Mouse (Mus musculus) midbrain, embryonic 13.5 days (tissue): ENCODE results near the gene Ubn2. TPM values are rescaled to one million over a fixed set of nuclear protein-coding genes. Genes with fewer than 3 reads are reported as not detected.

Source experiments
- ATAC-seq: fragments of 200-750 bp; cut with Nextera tagmentation; 2 replicates; pipeline ENCODE4 v1.8.0; 2017; ENCODE audit warnings: mild to moderate bottlenecking, moderate TSS enrichment, moderate library complexity
- H3K27ac ChIP-seq: fragments of 300-500 bp; sonication (generic); 2 replicates; pipeline ENCODE4 v1.5.1; 2015; ENCODE audit warnings: inconsistent platforms, mild to moderate bottlenecking, moderate library complexity
- H3K27me3 ChIP-seq: fragments of 300-500 bp; sonication (generic); 2 replicates; pipeline ENCODE4 v1.6.1; 2015; ENCODE audit warnings: mild to moderate bottlenecking, inconsistent platforms
- H3K36me3 ChIP-seq: fragments of 300-500 bp; sonication (generic); 2 replicates; pipeline ENCODE4 v1.6.1; 2015; ENCODE audit warnings: mild to moderate bottlenecking, inconsistent platforms
- H3K4me1 ChIP-seq: fragments of 300-500 bp; sonication (generic); replicated peaks from 2 replicates; pipeline ENCODE4 v1.6.1; 2015; ENCODE audit warnings: inconsistent platforms
- H3K4me2 ChIP-seq: fragments of 300-500 bp; sonication (generic); replicated peaks from 2 replicates; pipeline ENCODE4 v1.6.1; 2015; ENCODE audit warnings: moderate library complexity, mild to moderate bottlenecking, inconsistent platforms
- H3K4me3 ChIP-seq: fragments of 300-500 bp; sonication (generic); replicated peaks from 2 replicates; pipeline ENCODE4 v1.5.1; 2015; ENCODE audit warnings: mild to moderate bottlenecking, inconsistent platforms
- H3K9ac ChIP-seq: fragments of 300-500 bp; sonication (generic); replicated peaks from 2 replicates; pipeline ENCODE4 v1.6.1; 2015; ENCODE audit warnings: mild to moderate bottlenecking, inconsistent platforms
- H3K9me3 ChIP-seq: fragments of 300-500 bp; sonication (generic); 2 replicates; pipeline ENCODE4 v1.6.1; 2016; ENCODE audit warnings: mild to moderate bottlenecking, inconsistent platforms
- WGBS: fragments of 180-500 bp; shearing (Covaris S2); methylation state at CpG from one replicate; pipeline ENCODE4 v1.1.7; 2015; 5-methylcytosine and 5-hydroxymethylcytosine counted together
- polyA plus RNA-seq: library from polyadenylated mRNA; unstranded; fragments of >200 nt; fragmentation: Nextera tagmentation; extraction: Ambion mirVana; gene quantifications from 2 replicates; pipeline ENCODE4 v1.2.1, GENCODE M21; 2015

Ubn2 gene
- polyA plus RNA-seq, 1 experiment from 2014 or later = 29.6 TPM

- H3K27me3 ChIP-seq = no peaks in the 10 kb centered on the region
- no peaks in the 10 kb centered on the region for H3K4me1 ChIP-seq
- H3K9me3 ChIP-seq = no peaks in the 10 kb centered on the region
- ATAC-seq = no peak
- no peak overlapping the region for H3K27ac ChIP-seq
- H3K36me3 ChIP-seq = peaks cover 58% of the 10 kb centered on the region
- H3K4me3 ChIP-seq = no peak overlapping the region
- 85% methylated on average over 3 of the region's 3 CpGs for whole genome bisulfite sequencing
- H3K4me2 ChIP-seq = no peak overlapping the region
- H3K9ac ChIP-seq = no peak overlapping the region
Measured at GRCm38 (mm10) chr6:38492550-38492949, 58.8 kb downstream of the Ubn2 start.

DNA sequence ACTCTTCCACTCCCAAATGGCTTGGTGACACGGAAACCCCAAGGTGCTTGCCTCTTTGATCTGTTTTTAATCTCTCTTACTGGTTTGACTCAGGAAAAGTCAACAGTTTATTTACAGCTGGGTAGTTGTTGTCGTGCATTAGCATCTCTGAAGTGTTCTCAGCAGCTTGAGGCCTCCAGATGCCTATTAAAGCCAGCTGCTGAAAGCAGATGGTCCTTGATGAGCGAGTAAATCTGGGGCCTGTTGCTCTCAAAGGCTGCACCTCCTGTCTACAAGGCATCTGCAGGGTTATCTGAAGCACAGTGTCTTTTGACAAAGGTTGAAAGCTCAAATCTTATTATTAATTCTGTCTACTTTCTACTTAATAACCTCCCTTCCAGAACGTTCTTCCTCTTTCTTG, 61.9 kb downstream of the Ubn2 start:
- Histone ChIP-seq H3K27ac (no peak overlapping the region), H3K4me2 (no peak overlapping the region), H3K4me1 (no peaks in the 10 kb centered on the region), H3K9ac (no peak overlapping the region), H3K9me3 (no peaks in the 10 kb centered on the region), H3K4me3 (no peak overlapping the region), H3K27me3 (no peaks in the 10 kb centered on the region), H3K36me3 (peaks cover 62% of the 10 kb centered on the region)
- ATAC-seq = no peak
- 69% methylated on average over 4 of the region's 4 CpGs for WGBS

DNA sequence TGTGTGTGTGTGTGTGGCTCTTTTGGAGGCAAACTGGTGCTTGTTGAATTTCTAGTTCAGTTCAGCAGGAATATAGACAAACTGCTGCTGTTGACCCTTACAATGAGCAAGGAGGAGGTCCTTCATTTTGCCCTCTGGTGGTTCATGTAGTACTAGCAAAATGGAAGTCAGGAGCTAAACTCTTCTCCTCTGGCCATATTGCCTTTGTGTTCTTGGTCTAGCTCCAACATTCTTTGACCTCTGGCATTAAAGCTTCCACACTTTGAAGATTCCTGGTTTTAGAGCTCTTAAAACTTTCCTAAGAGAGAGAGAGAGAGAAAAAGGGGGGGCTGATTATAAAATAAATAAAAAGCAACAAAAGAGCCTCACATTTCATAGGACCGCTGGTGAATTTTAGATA, 78.3 kb downstream of the Ubn2 start:
- no peaks in the 10 kb centered on the region for H3K4me1 ChIP-seq
- no peak overlapping the region for H3K4me3 ChIP-seq
- ATAC-seq = no peak
- no peak overlapping the region for H3K27ac ChIP-seq
- no peak overlapping the region for H3K4me2 ChIP-seq
- H3K36me3 ChIP-seq = no peaks in the 10 kb centered on the region; the same call in 1 of the 2 replicates
- WGBS = 95% methylated on average over 1 of the region's 1 CpGs
- no peaks in the 10 kb centered on the region for H3K9me3 ChIP-seq
- no peaks in the 10 kb centered on the region for H3K27me3 ChIP-seq
- no peak overlapping the region for H3K9ac ChIP-seq

GRCm38 (mm10) chr6:38512830-38513229, 79.1 kb downstream of the Ubn2 start:
- H3K27ac ChIP-seq = no peak overlapping the region
- ATAC-seq = no peak
- no peak overlapping the region for H3K9ac ChIP-seq
- no peak overlapping the region for H3K4me2 ChIP-seq
- no peaks in the 10 kb centered on the region for H3K9me3 ChIP-seq
- H3K27me3 ChIP-seq = no peaks in the 10 kb centered on the region
- H3K36me3 ChIP-seq = no peaks in the 10 kb centered on the region
- no peak overlapping the region for H3K4me3 ChIP-seq
- no peaks in the 10 kb centered on the region for H3K4me1 ChIP-seq

DNA sequence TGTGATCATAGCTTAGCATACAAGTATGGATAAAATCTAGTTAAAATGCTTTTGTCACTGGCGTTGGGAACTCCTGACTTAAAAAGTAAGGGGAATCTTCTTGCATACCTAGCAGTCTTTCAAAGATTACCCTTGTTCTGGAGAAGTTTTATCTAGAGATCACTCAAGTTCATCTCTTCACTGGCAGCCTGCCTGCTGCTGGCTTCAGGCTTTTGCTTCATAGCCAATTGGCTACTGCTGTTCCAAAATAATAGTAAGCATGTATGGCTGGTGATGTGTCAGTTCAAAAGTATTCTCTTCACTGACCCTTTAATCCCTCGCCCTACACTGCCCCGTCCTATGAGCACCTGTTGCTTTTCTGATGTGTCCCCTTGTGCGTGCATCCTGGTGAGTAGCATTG, 81.5 kb downstream of the Ubn2 start:
- ATAC-seq = no peak
- WGBS = 92% methylated on average over 4 of the region's 4 CpGs
- H3K4me2 ChIP-seq = no peak overlapping the region

DNA sequence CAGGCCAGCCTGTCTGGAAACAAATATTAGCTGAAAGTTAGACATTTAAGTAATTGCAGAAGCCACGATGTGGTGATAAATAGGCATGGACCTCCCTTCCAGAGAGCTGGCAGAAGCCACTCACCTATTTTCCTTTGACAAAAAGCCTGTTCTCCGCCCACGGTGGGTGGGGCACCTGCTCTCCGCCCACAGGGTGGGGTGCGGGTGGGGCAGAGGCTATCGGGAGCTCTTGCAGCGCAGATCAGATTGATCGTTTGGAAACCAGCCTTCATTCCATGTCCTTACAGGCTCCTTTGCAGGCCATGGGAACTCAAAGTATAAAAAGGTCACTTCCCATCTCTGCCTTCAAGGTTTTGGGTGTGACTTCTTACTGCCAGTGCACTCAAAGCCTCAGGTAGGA, 90.1 kb downstream of the Ubn2 start:
- Histone ChIP-seq H3K9ac (no peak overlapping the region), H3K36me3 (no peaks in the 10 kb centered on the region; the same call in 1 of the 2 replicates), H3K4me3 (no peak overlapping the region), H3K9me3 (no peaks in the 10 kb centered on the region), H3K27ac (no peak overlapping the region), H3K27me3 (no peaks in the 10 kb centered on the region), H3K4me2 (no peak overlapping the region), H3K4me1 (no peaks in the 10 kb centered on the region)
- WGBS = 36% methylated on average over 8 of the region's 8 CpGs
- ATAC-seq = no peak

More for the DNA sequence above, 81.5 kb downstream of the Ubn2 start:
- no peak overlapping the region for H3K27ac ChIP-seq
- H3K9me3 ChIP-seq = no peaks in the 10 kb centered on the region
- no peaks in the 10 kb centered on the region for H3K4me1 ChIP-seq
- no peaks in the 10 kb centered on the region for H3K36me3 ChIP-seq
- no peak overlapping the region for H3K9ac ChIP-seq
- H3K4me3 ChIP-seq = no peak overlapping the region
- no peaks in the 10 kb centered on the region for H3K27me3 ChIP-seq

- WGBS = 68% methylated on average over 5 of the region's 5 CpGs
- H3K9ac ChIP-seq = no peak overlapping the region
Measured at GRCm38 (mm10) chr6:38531211-38531820, 97.6 kb downstream of the Ubn2 start.

GRCm38 (mm10) chr6:38532500-38533420, 99.0 kb downstream of the Ubn2 start:
- 7% methylated on average over 25 of the region's 25 CpGs for WGBS

More at GRCm38 (mm10) chr6:38531211-38531820, 97.6 kb downstream of the Ubn2 start:
- ATAC-seq = no peak
- Histone ChIP-seq H3K4me2 (no peak overlapping the region), H3K9me3 (no peaks in the 10 kb centered on the region), H3K4me3 (no peak overlapping the region), H3K27me3 (no peaks in the 10 kb centered on the region), H3K36me3 (no peaks in the 10 kb centered on the region), H3K27ac (no peak overlapping the region), H3K4me1 (peaks cover 18% of the 10 kb centered on the region)

DNA sequence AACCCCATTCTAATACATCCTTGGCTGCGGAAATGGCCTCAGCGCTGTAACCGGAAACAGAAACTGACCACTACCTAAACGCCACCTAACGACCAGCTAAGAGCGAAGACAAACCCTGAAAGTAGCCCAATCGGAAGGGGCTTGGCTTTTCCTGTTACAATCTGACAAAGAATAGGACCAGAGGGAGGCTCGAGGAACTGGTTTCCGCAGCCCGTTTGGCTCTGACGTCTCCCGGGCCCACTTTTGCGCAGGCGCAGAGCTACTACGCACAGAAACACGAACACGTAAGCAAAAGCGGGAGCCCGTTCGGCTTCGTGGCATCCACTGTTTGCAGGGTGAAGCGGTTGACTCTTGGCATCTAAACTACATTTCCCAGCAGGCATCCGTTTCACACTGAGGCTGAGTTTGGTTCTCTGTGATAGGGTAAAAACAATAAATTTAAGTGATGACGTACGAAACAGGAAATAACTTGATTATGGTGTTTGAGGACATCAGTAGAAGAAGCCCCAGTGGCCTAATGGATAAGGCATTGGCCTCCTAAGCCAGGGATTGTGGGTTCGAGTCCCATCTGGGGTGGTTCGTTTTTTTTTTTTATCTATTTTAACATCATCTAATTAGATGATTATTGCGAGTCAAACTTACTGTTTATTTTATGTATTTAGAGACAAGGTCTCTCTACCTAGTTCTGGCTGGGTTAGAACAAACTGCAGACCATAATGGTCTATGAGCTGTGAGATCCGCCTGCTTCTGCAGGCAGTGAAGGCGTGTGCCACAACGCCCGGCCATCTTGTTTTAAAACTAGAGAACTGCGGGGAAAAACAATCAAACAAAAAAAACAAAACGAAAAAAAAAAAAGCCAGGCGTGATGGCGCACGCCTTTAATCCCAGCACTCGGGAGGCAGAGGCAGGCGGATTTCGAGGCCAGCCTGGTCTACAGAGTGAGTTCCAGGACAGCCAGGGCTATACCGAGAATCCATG, 100.0 kb downstream of the Ubn2 start, which contains the start of gene Fmc1:
Fmc1 (plus strand) TSS at position 75 of the 978 bp plus-strand sequence.
- H3K9ac ChIP-seq = peak within 1 kb of the TSS; percentile 70
- peak within 1 kb of the TSS; percentile 94 for H3K27ac ChIP-seq
- 5% methylated on average over 41 of the region's 41 CpGs for WGBS
- H3K4me3 ChIP-seq = peak within 1 kb of the TSS; percentile 66
- H3K4me2 ChIP-seq = peak within 1 kb of the TSS; percentile 84
- no peaks in the 10 kb centered on the region for H3K36me3 ChIP-seq
- peak; percentile 92 for ATAC-seq
- H3K9me3 ChIP-seq = no peaks in the 10 kb centered on the region
- peaks cover 18% of the 10 kb centered on the region for H3K4me1 ChIP-seq
- H3K27me3 ChIP-seq = no peaks in the 10 kb centered on the region

More at GRCm38 (mm10) chr6:38532500-38533420, 99.0 kb downstream of the Ubn2 start:
- peak; percentile 55 for ATAC-seq
- no peaks in the 10 kb centered on the region for H3K36me3 ChIP-seq
- H3K27me3 ChIP-seq = no peaks in the 10 kb centered on the region
- H3K4me3 ChIP-seq = peak overlapping the region; percentile 66
- H3K4me1 ChIP-seq = peaks cover 18% of the 10 kb centered on the region
- H3K9ac ChIP-seq = peak overlapping the region; percentile 70
- H3K4me2 ChIP-seq = peak overlapping the region; percentile 84
- peak overlapping the region; percentile 94 for H3K27ac ChIP-seq
- H3K9me3 ChIP-seq = no peaks in the 10 kb centered on the region

GRCm38 (mm10) chr6:38534640-38535365, 101.1 kb downstream of the Ubn2 start:
- H3K9ac ChIP-seq = peak overlapping the region; percentile 85
- peak overlapping the region; percentile 84 for H3K4me2 ChIP-seq
- no peaks in the 10 kb centered on the region for H3K27me3 ChIP-seq
- peaks cover 7% of the 10 kb centered on the region for H3K36me3 ChIP-seq
- H3K4me3 ChIP-seq = peak overlapping the region; percentile 66
- no peaks in the 10 kb centered on the region for H3K9me3 ChIP-seq
- peaks cover 18% of the 10 kb centered on the region for H3K4me1 ChIP-seq
- ATAC-seq = peak; percentile 73
- peak overlapping the region; percentile 94 for H3K27ac ChIP-seq
- under 1% methylated on average over 53 of the region's 53 CpGs for WGBS

GRCm38 (mm10) chr6:38535366-38535690, 101.6 kb downstream of the Ubn2 start:
- peak overlapping the region; percentile 94 for H3K27ac ChIP-seq
- H3K4me2 ChIP-seq = peak overlapping the region; percentile 84
- no peaks in the 10 kb centered on the region for H3K9me3 ChIP-seq
- peak overlapping the region; percentile 85 for H3K9ac ChIP-seq
- peaks cover 12% of the 10 kb centered on the region for H3K36me3 ChIP-seq
- ATAC-seq = no peak
- H3K4me1 ChIP-seq = peaks cover 18% of the 10 kb centered on the region
- WGBS = 4% methylated on average over 9 of the region's 9 CpGs
- peak overlapping the region; percentile 66 for H3K4me3 ChIP-seq
- H3K27me3 ChIP-seq = no peaks in the 10 kb centered on the region
